Mouse (Mus musculus) c-Kit-positive CD71-positive TER-119-positive erythroid progenitor cells, embryonic 14.5 days (primary cell): ENCODE measurements around the gene Prom1.

Experiments
- DNase-seq: peaks from one replicate; pipeline ENCODE4 v3.0.0-alpha.2; 2013; ENCODE audit warnings: low spot score

The Prom1 gene

DNA sequence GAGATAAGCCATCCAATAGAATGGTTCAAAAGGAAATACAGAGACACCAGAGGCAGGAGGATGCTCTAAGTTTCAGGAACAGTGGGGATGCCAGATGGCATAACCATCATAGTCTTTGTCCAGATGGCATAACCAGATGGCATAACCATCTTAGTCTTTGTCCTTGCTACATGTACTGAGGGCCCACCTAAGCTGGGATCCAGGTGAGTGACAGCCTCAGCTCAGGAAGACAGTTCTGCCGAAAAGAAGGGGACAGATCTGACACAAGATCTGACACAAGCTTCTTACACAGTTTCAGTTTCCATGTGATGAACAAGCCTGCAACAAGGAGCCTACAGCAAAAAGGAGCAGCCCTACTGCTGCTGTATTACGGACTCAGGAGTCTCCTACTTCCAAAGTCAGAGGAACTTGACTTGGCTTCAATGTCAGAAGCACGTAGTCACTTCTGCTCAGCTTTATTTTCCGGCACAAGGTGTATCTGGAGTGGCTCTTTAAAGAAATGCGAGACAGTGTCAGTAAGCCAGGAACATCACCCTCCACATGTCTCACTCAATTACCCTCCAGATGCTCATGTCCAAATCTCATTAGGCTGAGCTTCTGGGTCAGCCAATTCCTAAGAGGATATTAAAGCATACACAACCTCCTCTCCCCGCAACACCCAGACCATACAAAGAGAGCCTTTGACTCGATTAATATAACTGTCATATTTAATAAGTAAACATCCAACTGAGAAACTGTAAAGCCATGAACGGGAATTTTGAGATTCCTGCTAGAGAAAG, 21.4 kb downstream of the Prom1 start:
- no peak for DNase-seq

DNA sequence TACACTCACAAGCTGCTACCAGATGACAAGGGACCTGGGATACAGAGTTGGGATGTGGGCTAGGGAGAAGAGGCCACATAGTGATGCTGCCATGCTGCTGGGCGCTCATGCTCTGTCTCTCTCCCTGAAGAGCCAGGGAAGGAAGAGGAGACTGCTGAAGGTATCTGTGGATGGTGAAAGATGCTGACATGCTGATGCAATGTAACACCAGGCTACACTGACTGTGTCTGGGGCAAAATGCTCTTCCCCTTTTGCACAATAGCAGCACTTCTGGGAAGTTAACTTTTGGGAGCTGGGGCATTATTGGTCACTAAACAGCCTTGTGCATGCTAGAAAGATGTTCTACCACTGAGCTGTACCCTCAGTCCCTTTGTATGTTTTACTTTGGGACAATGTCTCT, 26.4 kb downstream of the Prom1 start:
- DNase-seq: no peak

DNA sequence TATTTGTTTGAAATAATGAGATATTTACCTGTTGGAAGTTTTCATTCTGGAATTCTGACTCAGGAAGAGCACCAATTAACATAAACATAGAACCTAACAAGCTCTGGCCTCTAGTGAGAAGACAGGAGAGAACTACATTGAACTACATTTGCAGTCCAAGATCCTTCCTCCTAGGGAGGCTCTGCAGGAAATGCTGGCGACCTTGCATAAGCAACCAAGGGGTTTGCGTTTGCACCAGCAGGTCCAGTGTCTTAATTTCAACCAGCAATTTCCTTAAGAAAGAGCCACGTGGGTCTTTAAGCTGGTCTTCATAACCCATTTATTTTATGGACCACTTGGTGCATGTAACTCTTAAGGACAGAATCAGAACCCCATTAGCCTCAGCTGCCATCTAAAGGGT, 28.2 kb downstream of the Prom1 start:
- no peak for DNase-seq

DNA sequence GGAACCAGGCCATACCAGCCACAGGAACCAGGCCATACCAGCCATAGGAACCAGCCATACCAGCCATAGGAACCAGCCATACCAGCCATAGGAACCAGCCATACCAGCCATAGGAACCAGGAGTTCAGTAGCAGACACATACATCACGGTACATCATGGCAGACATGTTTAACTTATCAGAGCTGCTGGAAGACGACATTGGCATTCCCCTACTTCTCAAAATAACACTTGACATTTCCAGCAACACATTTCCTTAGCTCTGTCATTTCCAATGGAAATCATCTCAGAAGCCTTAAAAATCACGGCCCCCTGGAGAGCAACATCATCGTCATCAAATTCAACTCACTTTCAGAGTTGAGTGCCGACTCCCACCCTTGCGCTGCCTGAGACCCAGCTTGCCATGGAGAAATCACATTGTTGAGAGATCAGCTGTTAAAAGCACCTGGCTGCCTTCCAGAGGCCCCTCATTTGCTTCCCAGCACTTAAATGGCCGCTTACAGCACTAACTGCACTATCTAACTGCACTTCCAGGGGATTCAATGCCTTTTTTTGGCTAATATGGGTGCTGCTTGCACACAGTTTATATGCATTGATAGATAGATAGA, 31.2 kb downstream of the Prom1 start:
- no peak for DNase-seq

DNA sequence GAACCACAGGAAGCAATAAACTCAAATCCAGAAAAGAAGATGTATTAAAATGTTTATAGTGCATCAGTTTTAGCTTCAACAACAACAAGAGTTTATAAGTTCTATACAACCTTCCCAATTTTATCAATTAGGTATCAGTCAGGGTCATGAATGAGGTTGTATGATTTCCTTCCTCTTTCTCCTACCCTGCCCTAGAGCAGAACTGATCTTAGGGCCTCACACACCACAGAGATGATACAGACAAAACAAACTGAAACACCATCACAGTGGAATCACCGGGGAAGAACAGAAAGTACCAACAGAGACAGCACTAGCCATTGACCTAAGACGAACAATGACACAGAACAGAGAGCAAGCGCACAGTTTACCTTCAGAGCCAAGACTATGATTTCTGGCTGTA, 43.6 kb downstream of the Prom1 start:
- no peak for DNase-seq

DNA sequence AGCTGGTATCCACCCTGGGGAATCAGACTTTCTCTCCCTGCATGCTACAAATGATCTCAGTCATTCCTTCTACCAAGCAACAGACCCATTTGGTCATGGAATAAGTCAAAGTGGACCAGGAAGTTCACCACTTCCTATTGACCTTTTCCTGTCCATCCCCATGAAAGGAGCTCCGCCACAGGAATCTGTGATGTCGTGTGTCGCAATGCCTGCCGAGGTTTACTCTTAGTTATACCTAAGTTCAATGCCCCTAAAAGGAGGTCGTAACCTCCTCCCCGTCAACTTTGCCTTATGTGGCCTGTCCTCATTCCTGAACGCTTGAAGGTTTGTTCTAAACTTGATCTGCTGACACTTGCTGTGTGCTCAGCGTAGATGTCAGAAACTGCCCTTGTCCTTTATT, 51.6 kb downstream of the Prom1 start:
- DNase-seq: no peak

DNA sequence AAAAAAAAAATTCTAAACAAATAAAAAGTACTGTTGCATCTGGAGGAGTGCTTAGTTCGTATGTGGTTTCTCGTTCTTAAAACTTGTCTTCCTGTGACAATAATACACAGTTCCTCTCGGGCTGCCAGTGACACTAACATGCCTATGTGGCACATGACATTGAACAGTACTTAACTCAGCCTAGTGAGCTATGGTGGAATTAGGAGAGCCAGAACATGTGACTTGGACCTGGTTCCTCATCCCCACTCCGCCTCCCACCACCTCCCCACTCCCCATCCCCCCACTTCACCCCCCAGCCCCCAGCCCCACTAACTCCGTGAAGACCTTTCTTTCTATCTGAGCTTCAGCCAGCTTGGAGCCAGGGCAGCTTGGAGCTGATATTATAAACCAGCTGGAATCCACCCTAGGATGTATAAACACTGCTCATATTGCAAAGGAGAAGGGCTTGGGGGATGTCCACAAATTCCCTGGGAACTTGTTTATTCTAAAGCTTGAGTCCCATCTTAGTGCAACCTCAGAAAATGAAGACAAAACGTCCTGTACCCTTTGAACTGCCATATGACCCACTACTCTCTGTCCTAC, 52.3 kb downstream of the Prom1 start:
- no peak for DNase-seq

DNA sequence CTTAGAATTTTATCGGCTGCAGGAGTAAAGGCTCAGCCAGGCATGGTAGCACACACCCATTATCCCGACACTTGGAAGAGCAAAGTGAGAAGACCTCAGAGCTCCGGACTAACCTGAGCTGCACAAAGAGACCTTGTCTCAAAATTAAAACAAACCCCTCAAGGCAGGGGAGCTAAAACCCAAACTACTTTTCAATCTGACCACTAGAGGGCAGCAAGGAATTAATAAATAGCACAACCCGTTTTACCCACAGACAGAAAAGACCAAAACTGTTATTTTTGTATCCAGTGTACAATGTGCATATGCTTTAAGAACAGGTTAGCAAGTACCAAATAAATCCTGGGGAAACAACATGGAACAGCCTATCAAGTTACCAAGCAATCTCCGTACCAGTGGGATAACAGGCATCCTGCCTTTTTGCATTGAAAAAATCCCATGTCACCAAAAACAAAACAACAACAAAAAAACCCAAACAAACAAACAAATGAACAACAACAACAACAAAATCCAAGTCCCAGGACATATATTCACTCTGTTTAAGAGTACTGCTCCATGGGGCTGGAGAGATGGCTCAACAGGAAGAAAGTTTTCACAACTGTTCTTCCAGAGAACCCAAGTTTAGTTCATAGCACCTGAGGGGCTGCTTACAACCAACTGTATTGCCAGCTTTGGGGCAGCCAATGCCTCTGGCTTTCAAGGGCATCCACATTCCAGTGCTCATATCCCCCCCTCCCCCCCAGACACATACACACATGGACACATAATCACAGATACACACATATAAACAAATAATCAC, 53.1 kb downstream of the Prom1 start:
- peak; percentile 4 for DNase-seq

DNA sequence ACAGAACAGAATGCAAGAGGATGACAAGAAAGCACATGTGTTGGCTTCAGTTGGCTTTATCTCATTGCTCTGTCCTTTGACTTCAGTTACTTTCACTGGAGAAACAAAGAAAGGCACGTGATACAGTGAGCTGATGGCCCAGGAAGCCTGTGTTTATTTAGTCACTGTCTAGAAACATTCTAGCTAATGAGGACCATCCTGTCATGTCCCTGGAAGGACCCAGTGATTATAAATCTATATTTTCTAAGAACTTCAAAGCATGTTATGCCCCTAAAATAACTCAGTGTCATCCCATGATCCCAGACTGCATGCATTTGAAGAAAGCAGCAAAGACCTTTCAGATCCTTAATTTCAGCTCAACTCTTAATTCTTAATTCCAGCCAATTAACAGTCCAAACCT, 60.1 kb downstream of the Prom1 start:
- no peak for DNase-seq

DNA sequence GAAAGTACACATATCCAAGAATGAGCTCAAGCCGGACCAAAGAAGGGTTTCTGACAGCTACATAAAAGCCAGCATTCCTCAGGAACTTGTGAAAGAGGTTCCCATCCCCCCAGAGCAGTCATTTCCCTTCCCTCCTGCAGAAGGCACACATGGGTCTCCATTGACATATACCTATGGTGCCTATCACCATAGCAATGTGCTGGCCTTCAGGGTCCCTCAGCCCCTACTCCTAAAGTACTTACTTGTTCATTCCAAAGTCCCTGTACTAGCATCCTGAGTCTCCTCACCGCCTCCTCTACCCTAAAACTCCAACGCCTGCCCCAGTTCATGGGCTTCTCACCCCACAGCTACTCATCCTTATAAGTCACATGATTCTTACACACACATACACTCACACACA, 60.8 kb downstream of the Prom1 start:
- DNase-seq: no peak

DNA sequence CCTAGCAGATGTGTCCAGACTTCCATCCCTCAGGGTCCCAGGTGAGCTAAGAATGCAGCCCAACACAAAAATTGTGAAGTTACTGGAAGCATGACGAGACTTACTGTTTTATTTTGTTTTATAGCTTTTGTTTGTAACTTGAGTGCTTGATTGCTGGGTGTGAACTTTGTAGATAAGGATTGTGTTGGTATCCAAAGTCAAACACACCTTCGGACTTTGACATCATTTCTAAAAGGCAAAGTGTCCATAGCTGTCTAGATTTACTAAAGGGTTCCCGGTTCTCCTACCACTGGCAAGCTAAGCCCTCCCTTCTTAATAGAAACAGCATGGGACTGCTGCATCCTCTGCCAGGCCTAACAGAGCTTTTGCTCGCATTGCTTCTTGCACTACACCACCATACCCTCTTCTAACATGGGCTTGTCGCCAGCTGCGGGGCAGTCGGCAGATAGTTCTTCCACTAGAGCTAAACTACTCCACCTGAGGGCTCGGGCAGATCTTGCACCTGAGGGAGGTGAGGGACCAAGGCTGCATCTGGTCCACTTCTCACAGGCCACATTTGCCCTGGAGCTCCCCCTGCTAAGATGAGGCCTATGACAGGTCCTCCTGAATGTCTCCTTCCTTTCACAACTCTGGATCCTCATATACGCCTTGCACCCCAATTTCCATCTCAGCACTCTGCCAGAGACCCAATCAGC, 103.4 kb downstream of the Prom1 start:
- no peak for DNase-seq

DNA sequence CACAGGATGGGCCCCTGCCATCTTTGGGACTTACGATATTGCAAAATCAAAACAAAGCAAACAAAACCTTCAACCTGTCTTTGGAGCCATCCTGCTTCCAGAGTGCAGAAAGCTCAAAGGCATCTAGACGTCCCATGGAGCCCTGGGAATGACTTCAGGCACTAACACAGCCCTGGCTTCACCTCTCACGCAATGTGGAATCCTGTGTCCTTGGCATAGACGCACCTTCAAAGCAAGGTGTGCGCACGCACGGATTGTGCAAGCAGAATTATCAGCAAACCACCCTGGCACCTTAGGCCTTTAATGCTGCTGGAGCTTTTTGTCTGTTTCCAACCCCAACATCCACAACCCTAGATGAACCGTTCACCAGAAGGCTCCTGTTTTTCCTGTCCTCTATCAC, 104.2 kb downstream of the Prom1 start:
- no peak for DNase-seq

DNA sequence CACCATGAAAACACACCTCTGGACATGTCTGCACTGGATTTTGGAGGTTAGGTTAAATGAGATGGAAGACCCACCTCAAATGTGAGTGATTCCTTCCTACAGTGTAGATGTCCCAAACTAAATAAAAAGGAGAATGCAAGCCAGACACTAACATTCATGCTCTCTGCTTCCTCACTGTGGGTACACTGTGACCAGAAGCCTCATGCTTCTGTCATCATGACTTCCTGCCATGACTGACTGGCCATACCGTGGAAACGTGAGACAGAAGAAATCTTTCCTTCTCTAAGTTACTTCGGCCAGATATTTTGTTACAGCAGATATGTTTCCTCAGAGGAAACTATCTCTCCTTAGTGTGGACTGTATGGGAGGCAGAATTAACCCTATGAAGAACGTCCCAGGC, 105.7 kb downstream of the Prom1 start:
- no peak for DNase-seq

DNA sequence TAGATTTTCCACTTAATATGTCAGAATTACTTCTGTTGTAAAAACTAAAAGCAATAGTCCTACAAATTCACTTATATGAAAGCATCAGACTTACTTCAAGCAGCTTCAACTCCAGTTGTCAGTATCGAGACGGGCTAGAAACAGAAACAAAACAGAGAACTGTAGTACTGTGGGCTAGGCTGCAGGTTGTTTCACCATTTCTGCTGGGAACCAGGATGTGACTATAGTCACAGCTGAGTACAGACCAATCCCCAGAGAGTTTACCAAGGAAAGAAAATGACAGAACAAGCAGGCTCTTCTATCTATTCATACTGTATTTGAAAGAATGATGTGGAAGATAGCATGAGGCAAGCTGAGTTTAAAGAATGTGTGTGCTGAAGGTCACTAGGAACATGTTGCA, 106.9 kb downstream of the Prom1 start:
- no peak for DNase-seq

DNA sequence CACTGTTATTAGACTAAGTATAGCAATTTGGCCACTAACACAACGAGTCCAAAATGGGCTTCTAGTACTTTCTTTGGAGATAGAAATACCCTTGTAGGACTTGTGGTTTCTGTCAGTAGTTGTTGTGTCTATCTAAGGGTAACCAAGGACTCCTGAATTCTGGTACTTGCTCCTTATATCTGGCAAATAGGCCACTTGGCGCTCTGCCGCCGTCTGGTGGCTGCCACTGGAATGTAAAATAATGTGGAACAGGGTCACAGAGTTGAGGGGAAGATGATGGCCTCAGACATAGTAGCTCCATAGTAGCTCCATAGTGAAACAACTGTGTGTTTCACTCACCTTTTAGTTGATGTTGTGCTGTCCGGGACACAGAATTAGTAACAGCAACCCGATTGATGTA, 111.5 kb downstream of the Prom1 start:
- DNase-seq: no peak

DNA sequence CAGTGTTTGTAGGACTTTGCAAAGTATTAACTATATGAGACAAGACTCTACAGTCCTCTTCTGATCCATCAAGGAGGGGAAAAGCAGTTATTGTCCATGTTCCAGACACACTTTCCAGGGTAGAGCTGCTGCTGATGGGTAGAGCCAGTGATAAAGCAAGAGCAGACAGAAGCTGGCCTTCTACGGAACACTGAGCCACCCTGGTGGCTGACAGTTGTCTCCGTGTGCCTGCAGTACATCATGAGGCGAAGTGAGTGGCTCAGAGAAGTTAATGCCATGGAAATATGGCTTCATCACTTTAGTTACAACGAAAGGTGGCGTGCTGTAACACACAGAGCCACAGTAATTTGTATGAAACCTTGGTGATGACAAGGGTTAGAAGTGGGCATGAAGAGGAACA, 112.8 kb downstream of the Prom1 start:
- DNase-seq: no peak

DNA sequence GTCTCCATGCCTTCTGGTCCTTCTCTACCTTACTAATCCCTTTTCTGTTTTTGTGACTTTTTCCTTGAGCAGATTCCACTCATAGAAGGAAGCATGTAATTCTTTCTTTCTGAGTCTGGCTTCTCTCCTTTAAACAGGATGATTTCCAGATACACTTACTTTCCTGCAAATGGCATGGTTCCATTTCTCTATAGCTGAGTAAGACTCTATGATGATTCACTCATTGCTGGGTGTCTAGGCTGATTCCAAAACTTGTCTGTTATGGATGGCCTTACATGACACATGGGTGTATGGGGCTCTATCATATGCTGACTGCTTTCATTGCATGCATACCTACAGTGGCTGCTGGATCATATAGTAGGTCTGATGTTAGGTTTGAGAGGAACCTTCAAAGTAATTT, 115.6 kb downstream of the Prom1 start:
- no peak for DNase-seq

DNA sequence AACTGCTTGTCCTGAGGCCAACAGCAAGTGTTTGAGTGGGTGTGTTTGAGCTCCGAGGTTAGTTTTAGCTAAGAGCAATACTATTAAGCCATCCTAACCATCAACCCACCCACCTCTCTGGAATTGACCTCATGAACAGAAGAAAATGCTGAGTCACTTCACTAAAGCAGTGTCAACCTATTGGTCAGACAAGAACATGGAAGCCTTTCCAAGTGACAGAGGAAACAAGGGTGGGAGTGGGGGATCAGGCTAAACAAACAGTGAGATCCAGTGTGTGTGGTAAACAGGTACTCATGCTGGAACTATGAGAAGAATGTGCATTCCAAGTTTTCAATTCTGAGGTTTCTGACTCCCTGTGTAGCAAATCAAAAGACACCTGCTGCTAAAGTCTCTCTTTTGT, 118.9 kb downstream of the Prom1 start:
- no peak for DNase-seq

DNA sequence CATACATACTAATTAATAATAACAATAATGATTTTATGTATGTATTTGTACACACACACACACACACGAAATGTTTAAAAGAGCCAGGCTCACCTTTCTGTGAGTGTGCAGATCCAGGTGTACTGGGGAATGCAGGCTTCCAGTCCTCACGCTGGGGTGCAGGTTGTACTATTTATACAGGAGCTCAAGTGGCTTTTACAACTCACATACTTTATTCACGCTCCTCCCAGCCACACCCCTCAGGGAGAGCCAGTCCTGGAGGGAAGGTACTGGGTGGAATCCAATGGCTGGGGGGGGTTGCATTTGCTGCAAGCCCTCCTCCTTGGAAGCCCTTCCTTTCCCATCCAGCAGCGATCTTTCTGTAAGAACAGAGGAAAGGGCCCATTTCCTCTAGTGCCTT, 120.2 kb downstream of the Prom1 start, which contains the start of gene Fgfbp1:
TSS of gene Fgfbp1 (minus strand) at position 160 of the 400 bp plus-strand sequence.
- DNase-seq: no peak

DNA sequence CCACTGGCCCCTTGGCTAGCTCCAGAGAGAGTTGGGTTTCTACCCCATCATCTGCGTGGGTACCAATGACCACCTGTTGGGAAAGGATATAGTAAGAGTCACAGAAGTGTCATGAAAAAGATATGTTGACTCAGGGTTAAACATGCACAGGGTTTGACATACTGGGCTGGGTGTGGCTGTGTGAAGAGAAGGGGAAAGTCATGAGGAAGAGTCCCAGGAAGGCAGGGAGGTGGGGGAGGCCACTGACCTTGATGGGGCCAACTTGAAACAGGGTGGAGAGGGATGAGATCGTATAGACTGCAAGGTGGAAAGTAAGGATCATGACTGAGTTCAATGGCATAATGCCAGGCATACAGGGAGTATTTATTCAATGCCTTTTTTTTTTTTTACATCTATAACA, 121.4 kb downstream of the Prom1 start:
- DNase-seq: no peak

DNA sequence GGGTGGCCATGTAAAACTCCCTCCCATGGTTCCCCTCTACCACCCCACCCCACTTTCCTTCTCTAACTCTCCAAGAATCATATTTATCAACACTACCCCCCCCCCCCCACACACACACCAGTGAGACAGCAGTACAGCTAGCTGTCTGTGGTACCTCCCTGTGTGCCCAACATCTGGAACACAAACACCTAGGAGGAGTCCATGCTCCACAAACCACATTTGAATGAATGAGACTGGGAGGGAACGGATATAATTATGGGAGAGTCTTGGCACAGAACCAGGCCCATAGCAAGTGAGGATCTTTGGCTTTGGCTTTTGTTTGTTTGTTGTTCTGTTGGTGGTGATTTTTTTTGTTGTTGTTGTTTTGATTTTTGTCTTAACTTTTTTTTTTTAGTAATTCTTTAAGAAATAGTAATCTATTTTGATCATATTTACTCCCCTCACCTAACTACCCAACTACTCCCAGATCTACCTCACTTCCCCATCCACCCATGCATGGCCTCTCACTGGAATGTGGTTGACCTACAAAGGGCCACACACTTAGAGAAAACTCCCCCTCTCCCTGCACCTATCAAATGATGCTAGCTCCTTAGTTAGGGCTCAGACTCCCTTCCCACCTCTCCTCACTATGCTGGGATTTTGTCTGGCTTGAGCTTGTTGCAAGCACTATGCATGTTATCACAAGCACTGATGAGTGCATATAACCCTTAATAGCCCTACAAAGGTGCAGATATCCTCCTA, 124.8 kb downstream of the Prom1 start:
- no peak for DNase-seq

DNA sequence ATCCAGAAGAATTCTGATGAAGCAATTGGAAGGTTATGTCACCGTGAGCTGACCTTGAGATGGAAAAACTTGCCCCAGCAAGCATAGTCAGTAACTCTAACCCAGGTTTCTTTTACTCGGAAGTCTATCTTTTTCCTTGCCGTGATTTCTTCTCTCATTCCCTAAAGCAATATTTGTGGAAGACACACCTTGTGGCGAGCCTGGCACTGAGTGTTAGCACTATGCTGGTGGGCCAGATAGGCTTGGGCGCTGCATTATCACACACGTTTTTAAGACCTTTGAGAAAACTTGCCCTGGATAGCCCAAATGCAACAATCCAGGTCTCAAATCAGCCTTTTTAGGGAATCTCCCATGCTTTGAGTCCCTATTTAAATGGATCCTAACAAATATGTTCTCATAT, 127.7 kb downstream of the Prom1 start:
- DNase-seq: no peak
